Mouse (Mus musculus) hindbrain, embryonic 10.5 days (tissue): ENCODE data around the gene Rab29. TPM values are rescaled to one million over a fixed set of nuclear protein-coding genes. Genes with fewer than 3 reads are reported as not detected.

Experiments
- DNase-seq: peaks from one replicate; pipeline ENCODE4 v3.0.0-alpha.2; 2017; ENCODE audit warnings: low spot score
- H3K27ac ChIP-seq: fragments of 300-500 bp; sonication (generic); 2 replicates; pipeline ENCODE4 v1.5.1; 2016; ENCODE audit warnings: mild to moderate bottlenecking, moderate library complexity
- H3K27me3 ChIP-seq: fragments of 300-500 bp; sonication (generic); 2 replicates; pipeline ENCODE4 v1.6.1; 2016; ENCODE audit warnings: mild to moderate bottlenecking; ENCODE audit not compliant: poor library complexity, insufficient read depth, severe bottlenecking
- H3K36me3 ChIP-seq: fragments of 300-500 bp; sonication (generic); 2 replicates; pipeline ENCODE4 v1.6.1; 2016; ENCODE audit warnings: mild to moderate bottlenecking, moderate library complexity
- H3K4me1 ChIP-seq: fragments of 300-500 bp; sonication (generic); replicated peaks from 2 replicates; pipeline ENCODE4 v1.6.1; 2016; ENCODE audit warnings: mild to moderate bottlenecking
- H3K4me3 ChIP-seq: fragments of 300-500 bp; sonication (generic); 2 replicates; pipeline ENCODE4 v1.5.1; 2016; ENCODE audit warnings: mild to moderate bottlenecking, moderate library complexity
- H3K9me3 ChIP-seq: fragments of 300-500 bp; sonication (generic); 2 replicates; pipeline ENCODE4 v1.6.1; 2016; ENCODE audit warnings: mild to moderate bottlenecking, moderate library complexity
- WGBS: fragments of 180-500 bp; shearing (Covaris S2); methylation state at CpG from one replicate; pipeline ENCODE4 v1.1.7; 2016; 5-methylcytosine and 5-hydroxymethylcytosine counted together
- polyA plus RNA-seq: library from polyadenylated mRNA; unstranded; fragments of >200 nt; fragmentation: Nextera tagmentation; extraction: Ambion mirVana; gene quantifications from 2 replicates; pipeline ENCODE4 v1.2.1, GENCODE M21; 2016

Gene Rab29
- polyA plus RNA-seq, 1 experiment from 2014 or later: 9.2 TPM

- H3K27me3 ChIP-seq: peaks cover 9% of the 10 kb centered on the region; the same call in 1 of the 2 replicates
- DNase-seq: no peak
- peaks cover 55% of the 10 kb centered on the region for H3K4me1 ChIP-seq
- H3K4me3 ChIP-seq: no peak overlapping the region
- no peaks in the 10 kb centered on the region for H3K9me3 ChIP-seq
- H3K36me3 ChIP-seq: peaks cover 57% of the 10 kb centered on the region
- 90% methylated on average over 15 of the region's 15 CpGs for WGBS
- H3K27ac ChIP-seq: no peak overlapping the region
Observed at GRCm38 (mm10) chr1:131830561-131830960, 36.5 kb upstream of the Rab29 start.

GRCm38 (mm10) chr1:131830971-131831641, 35.9 kb upstream of the Rab29 start:
- Histone ChIP-seq H3K36me3 (peaks cover 59% of the 10 kb centered on the region), H3K4me3 (no peak overlapping the region), H3K27ac (no peak overlapping the region), H3K4me1 (peaks cover 55% of the 10 kb centered on the region), H3K27me3 (peaks cover 9% of the 10 kb centered on the region; the same call in 1 of the 2 replicates), H3K9me3 (no peaks in the 10 kb centered on the region)
- WGBS: 75% methylated on average over 8 of the region's 8 CpGs
- no peak for DNase-seq

GRCm38 (mm10) chr1:131837035-131837434, 30.0 kb upstream of the Rab29 start:
- Histone ChIP-seq H3K9me3 (no peaks in the 10 kb centered on the region), H3K4me3 (no peak overlapping the region), H3K4me1 (peaks cover 14% of the 10 kb centered on the region), H3K27ac (no peak overlapping the region), H3K36me3 (peaks cover 68% of the 10 kb centered on the region), H3K27me3 (no peaks in the 10 kb centered on the region)
- DNase-seq: no peak
- 85% methylated on average over 3 of the region's 3 CpGs for WGBS

GRCm38 (mm10) chr1:131838542-131838941, 28.5 kb upstream of the Rab29 start:
- no peaks in the 10 kb centered on the region for H3K4me1 ChIP-seq
- no peaks in the 10 kb centered on the region for H3K27me3 ChIP-seq
- no peak overlapping the region for H3K4me3 ChIP-seq
- no peak overlapping the region for H3K27ac ChIP-seq
- no peak for DNase-seq
- WGBS: 73% methylated on average over 5 of the region's 5 CpGs
- peaks cover 68% of the 10 kb centered on the region for H3K36me3 ChIP-seq
- H3K9me3 ChIP-seq: no peaks in the 10 kb centered on the region

- no peak overlapping the region for H3K4me3 ChIP-seq
Observed at GRCm38 (mm10) chr1:131839279-131839678, 27.7 kb upstream of the Rab29 start.

GRCm38 (mm10) chr1:131842221-131842620, 24.8 kb upstream of the Rab29 start:
- no peak overlapping the region for H3K4me3 ChIP-seq
- H3K4me1 ChIP-seq: 0 out of 2 replicates have a peak, but pooled peaks cover 9% of the 10 kb centered on the region
- H3K36me3 ChIP-seq: peaks cover 81% of the 10 kb centered on the region
- DNase-seq: no peak
- no peaks in the 10 kb centered on the region for H3K9me3 ChIP-seq
- no peaks in the 10 kb centered on the region for H3K27me3 ChIP-seq
- H3K27ac ChIP-seq: no peak overlapping the region
- 77% methylated on average over 4 of the region's 4 CpGs for WGBS

More at GRCm38 (mm10) chr1:131839279-131839678, 27.7 kb upstream of the Rab29 start:
- H3K27me3 ChIP-seq: no peaks in the 10 kb centered on the region
- H3K36me3 ChIP-seq: peaks cover 68% of the 10 kb centered on the region
- peak overlapping the region; percentile 25; the same call in 1 of the 2 replicates for H3K27ac ChIP-seq
- no peaks in the 10 kb centered on the region for H3K9me3 ChIP-seq
- 46% methylated on average over 2 of the region's 2 CpGs for WGBS
- DNase-seq: no peak
- H3K4me1 ChIP-seq: no peaks in the 10 kb centered on the region

- Histone ChIP-seq H3K27me3 (no peaks in the 10 kb centered on the region), H3K27ac (no peak overlapping the region), H3K36me3 (peaks cover 93% of the 10 kb centered on the region), H3K4me3 (no peak overlapping the region), H3K9me3 (no peaks in the 10 kb centered on the region), H3K4me1 (0 out of 2 replicates have a peak, but pooled peaks cover 9% of the 10 kb centered on the region)
- 92% methylated on average over 10 of the region's 10 CpGs for WGBS
- no peak for DNase-seq
Observed at GRCm38 (mm10) chr1:131843758-131844157, 23.3 kb upstream of the Rab29 start.

GRCm38 (mm10) chr1:131844883-131845282, 22.1 kb upstream of the Rab29 start:
- H3K4me1 ChIP-seq: 0 out of 2 replicates have a peak, but pooled peaks cover 9% of the 10 kb centered on the region
- peaks cover 83% of the 10 kb centered on the region for H3K36me3 ChIP-seq
- WGBS: 44% methylated on average over 8 of the region's 8 CpGs

GRCm38 (mm10) chr1:131846255-131846654, 20.8 kb upstream of the Rab29 start:
- H3K4me1 ChIP-seq: 0 out of 2 replicates have a peak, but pooled peaks cover 9% of the 10 kb centered on the region
- H3K27ac ChIP-seq: no peak overlapping the region
- no peak overlapping the region for H3K4me3 ChIP-seq
- H3K36me3 ChIP-seq: peaks cover 70% of the 10 kb centered on the region
- no peaks in the 10 kb centered on the region for H3K9me3 ChIP-seq
- 77% methylated on average over 5 of the region's 5 CpGs for WGBS
- H3K27me3 ChIP-seq: no peaks in the 10 kb centered on the region
- DNase-seq: no peak

More at GRCm38 (mm10) chr1:131844883-131845282, 22.1 kb upstream of the Rab29 start:
- no peaks in the 10 kb centered on the region for H3K9me3 ChIP-seq
- DNase-seq: no peak
- no peaks in the 10 kb centered on the region for H3K27me3 ChIP-seq
- no peak overlapping the region for H3K4me3 ChIP-seq
- H3K27ac ChIP-seq: no peak overlapping the region

GRCm38 (mm10) chr1:131861811-131862210, 5.2 kb upstream of the Rab29 start:
- WGBS: 85% methylated on average over 4 of the region's 4 CpGs
- Histone ChIP-seq H3K27me3 (no peaks in the 10 kb centered on the region), H3K4me1 (no peaks in the 10 kb centered on the region), H3K4me3 (no peak overlapping the region), H3K9me3 (no peaks in the 10 kb centered on the region), H3K36me3 (no peaks in the 10 kb centered on the region), H3K27ac (no peak overlapping the region)
- no peak for DNase-seq

GRCm38 (mm10) chr1:131865596-131865995, 1.4 kb upstream of the Rab29 start:
- Histone ChIP-seq H3K27me3 (peaks cover 13% of the 10 kb centered on the region), H3K4me1 (peaks cover 9% of the 10 kb centered on the region), H3K27ac (no peak overlapping the region), H3K9me3 (no peaks in the 10 kb centered on the region), H3K4me3 (no peak overlapping the region), H3K36me3 (no peaks in the 10 kb centered on the region)
- no peak for DNase-seq
- 79% methylated on average over 5 of the region's 5 CpGs for WGBS

- H3K27me3 ChIP-seq: peaks cover 13% of the 10 kb centered on the region
- H3K4me1 ChIP-seq: peaks cover 9% of the 10 kb centered on the region
- no peak overlapping the region for H3K27ac ChIP-seq
- no peak for DNase-seq
- no peaks in the 10 kb centered on the region for H3K9me3 ChIP-seq
- no peaks in the 10 kb centered on the region for H3K36me3 ChIP-seq
- peak overlapping the region; percentile 57; the same call in 1 of the 2 replicates for H3K4me3 ChIP-seq
- 79% methylated on average over 6 of the region's 6 CpGs for WGBS
Observed at GRCm38 (mm10) chr1:131866304-131866999, 572 bp upstream of the Rab29 start.

GRCm38 (mm10) chr1:131867946-131868290, 894 bp downstream of the Rab29 start:
- no peaks in the 10 kb centered on the region for H3K36me3 ChIP-seq
- peak overlapping the region; percentile 56 for H3K27ac ChIP-seq
- peak overlapping the region; percentile 57 for H3K4me3 ChIP-seq
- DNase-seq: no peak
- peaks cover 9% of the 10 kb centered on the region for H3K4me1 ChIP-seq
- peaks cover 13% of the 10 kb centered on the region for H3K27me3 ChIP-seq
- WGBS: 28% methylated on average over 10 of the region's 10 CpGs
- H3K9me3 ChIP-seq: no peaks in the 10 kb centered on the region
